ENCODE assay signal across 25 mouse cellular contexts in genomic region chr9:8059636-8060035, GRCm38 (mm10). TPM values are rescaled to one million over a fixed set of nuclear protein-coding genes. Genes with fewer than 3 reads are reported as not detected.
DNase-seq lines count a peak whose midpoint lies in the region; ATAC-seq and TF ChIP-seq lines count a peak whose summit lies in the region.
"Had no signal": no experiment of that assay in that cellular context is flagged by ENCODE, and none has a peak within 500 bp of the region (broad histone marks: within the 10 kb centered on the region; RNA-seq: fewer than 3 reads in every experiment).

No protein-coding gene starts in this region.

- no peak overlapping the region for H3K4me3 ChIP-seq in hindbrain, postnatal 0 days (ENCODE audit: low read length)
- no peak overlapping the region for H3K4me3 ChIP-seq in hindbrain, embryonic 11.5 days (ENCODE audit: low read depth, low read length)
- H3K4me3 ChIP-seq: embryonic facial prominence, embryonic 12.5 days; erythroblast, embryonic 14.5 days; forebrain, embryonic 12.5 days; forebrain, embryonic 15.5 days; heart, adult 2 months; heart, embryonic 10.5 days; heart, embryonic 13.5 days had no signal

- no peak overlapping the region for H3K4me2 ChIP-seq in hindbrain, postnatal 0 days (ENCODE audit: low read depth, low read length)
- H3K4me2 ChIP-seq in hindbrain, embryonic 11.5 days (replicated peaks; ENCODE audit: low read depth, low read length): no peak overlapping the region
- H3K4me2 ChIP-seq: embryonic facial prominence, embryonic 12.5 days; forebrain, embryonic 12.5 days; forebrain, embryonic 15.5 days; heart, embryonic 13.5 days had no signal

- H3K27me3 ChIP-seq in hindbrain, postnatal 0 days (ENCODE audit: insufficient read depth, low read length): no peaks in the 10 kb centered on the region
- no peaks in the 10 kb centered on the region for H3K27me3 ChIP-seq in hindbrain, embryonic 11.5 days (ENCODE audit: control insufficient read depth, insufficient read depth, low read length)
- H3K27me3 ChIP-seq: embryonic facial prominence, embryonic 12.5 days; forebrain, embryonic 12.5 days; forebrain, embryonic 15.5 days; heart, embryonic 13.5 days; Patski had no signal

- no peak for TF ChIP-seq CTCF in hindbrain, postnatal 0 days (IDR thresholded peaks at IDR 0.05; ENCODE audit: low read depth)

- no peaks in the 10 kb centered on the region for H3K9me3 ChIP-seq in hindbrain, postnatal 0 days (ENCODE audit: low read length)
- H3K9me3 ChIP-seq in hindbrain, embryonic 11.5 days (ENCODE audit: control insufficient read depth, low read length): no peaks in the 10 kb centered on the region
- H3K9me3 ChIP-seq: embryonic facial prominence, embryonic 12.5 days; forebrain, embryonic 12.5 days; forebrain, embryonic 15.5 days; heart, embryonic 10.5 days; heart, embryonic 13.5 days had no signal

- WGBS in hindbrain, postnatal 0 days: 65% methylated on average over 3 of the region's 3 CpGs
- WGBS in hindbrain, embryonic 11.5 days: 82% methylated on average over 3 of the region's 3 CpGs

- no peaks in the 10 kb centered on the region for H3K36me3 ChIP-seq in hindbrain, postnatal 0 days (ENCODE audit: insufficient read depth, low read length)
- no peaks in the 10 kb centered on the region for H3K36me3 ChIP-seq in hindbrain, embryonic 11.5 days (ENCODE audit: control insufficient read depth, insufficient read depth, low read length)
- H3K36me3 ChIP-seq: embryonic facial prominence, embryonic 12.5 days; forebrain, embryonic 12.5 days; forebrain, embryonic 15.5 days; heart, embryonic 10.5 days; heart, embryonic 13.5 days had no signal

- no peak overlapping the region for H3K27ac ChIP-seq in hindbrain, postnatal 0 days
- H3K27ac ChIP-seq in hindbrain, embryonic 11.5 days (ENCODE audit: low read depth, low read length): no peak overlapping the region
- H3K27ac ChIP-seq: embryonic facial prominence, embryonic 12.5 days; forebrain, embryonic 12.5 days; forebrain, embryonic 15.5 days; heart, adult 2 months; heart, embryonic 10.5 days; heart, embryonic 13.5 days had no signal

- peak; percentile 9 to 12 for DNase-seq in cerebellum, postnatal 10 days
- DNase-seq in cerebellum, postnatal 25 days: no peak
- peak; percentile 17 for DNase-seq in heart, adult 11 months
- DNase-seq in heart, postnatal 4 days: no peak
- DNase-seq in hindbrain, postnatal 0 days (ENCODE audit: low spot score): peak; percentile 9
- no peak for DNase-seq in hindbrain, embryonic 11.5 days (ENCODE audit: low spot score)
- DNase-seq in Muller cell, postnatal 12 days (ENCODE audit: inconsistent ontology term): peak; percentile 6
- DNase-seq in lung, postnatal 14 days: no peak
- DNase-seq: adrenal gland, postnatal 10 days; adrenal gland, postnatal 36 days; cerebellum, adult 11 months; cerebellum, adult 2 months; cerebellum, adult 9-11 months; gastrocnemius, postnatal 25 days; heart, adult 2 months; heart, postnatal 14 days; kidney, adult 2 months had no signal

- no peaks in the 10 kb centered on the region for H3K4me1 ChIP-seq in hindbrain, postnatal 0 days (ENCODE audit: insufficient read depth, low read length)
- H3K4me1 ChIP-seq in hindbrain, embryonic 11.5 days (replicated peaks; ENCODE audit: control insufficient read depth, insufficient read depth, low read length): no peaks in the 10 kb centered on the region
- H3K4me1 ChIP-seq: embryonic facial prominence, embryonic 12.5 days; forebrain, embryonic 12.5 days; forebrain, embryonic 15.5 days; heart, embryonic 10.5 days had no signal

- ATAC-seq in hindbrain, postnatal 0 days: peak; percentile 77; the same call in 1 of the 2 replicates
- ATAC-seq in hindbrain, embryonic 11.5 days (ENCODE audit: low FRiP score): no peak
- ATAC-seq: forebrain, embryonic 15.5 days; intestine, postnatal 0 days; Patski had no signal

- no peak overlapping the region for H3K9ac ChIP-seq in hindbrain, postnatal 0 days (replicated peaks; ENCODE audit: low read length)
- H3K9ac ChIP-seq in hindbrain, embryonic 11.5 days (ENCODE audit: low read depth, low read length): no peak overlapping the region
- H3K9ac ChIP-seq: embryonic facial prominence, embryonic 12.5 days; forebrain, embryonic 12.5 days; forebrain, embryonic 15.5 days; heart, embryonic 13.5 days had no signal

RNA-seq across cellular contexts. Expression of gene Cfap300, which starts 17.0 kb away (rescaled TPM):
- total RNA-seq in heart, postnatal 4 days (2021): 1 to 10 TPM; 1.2 to 1.5 TPM
- 11.1 and 13.5 TPM in 2 replicates for total RNA-seq in hindbrain, postnatal 0 days (2014; rRNA removed)
- 10.3 and 10.6 TPM in 2 replicates for polyA plus RNA-seq in hindbrain, postnatal 0 days (2015; fragmentation: Nextera tagmentation; extraction: Ambion mirVana)
- 18.1 and 19.7 TPM in 2 replicates for polyA plus RNA-seq in hindbrain, embryonic 11.5 days (2014; fragmentation: Nextera tagmentation; extraction: Ambion mirVana)

RNA-seq across cellular contexts. Expression of gene Yap1, which starts 55.2 kb away (rescaled TPM):
- 10 to 100 TPM; 64.7 to 69.2 TPM for total RNA-seq in heart, postnatal 4 days (2021)
- 10.9 and 22.2 TPM in 2 replicates for total RNA-seq in hindbrain, postnatal 0 days (2014; rRNA removed)
- 6.3 and 6.7 TPM in 2 replicates for polyA plus RNA-seq in hindbrain, postnatal 0 days (2015; fragmentation: Nextera tagmentation; extraction: Ambion mirVana)
- polyA plus RNA-seq in hindbrain, embryonic 11.5 days (2014; fragmentation: Nextera tagmentation; extraction: Ambion mirVana): 26.2 and 28.5 TPM in 2 replicates
- polyA plus RNA-seq: erythroblast, embryonic 14.5 days had no signal

Comparison
In these comparisons a context has a peak if more than half of its experiments do, and no peak if none do; other contexts are left out.
1. DNase-seq: peak in cerebellum, postnatal 10 days (2 of 2), heart, adult 11 months (single experiment), hindbrain, postnatal 0 days (single experiment) and Muller cell, postnatal 12 days (single experiment); none in cerebellum, postnatal 25 days (0 of 2), heart, postnatal 4 days (single experiment), hindbrain, embryonic 11.5 days (single experiment) and lung, postnatal 14 days (single experiment).